Mouse (Mus musculus): ENCODE results near the gene Ikzf1. TPM values are rescaled to one million over a fixed set of nuclear protein-coding genes. Genes with fewer than 3 reads are reported as not detected.
A peak's percentile ranks its signal among the peaks of the same experiment; 100 is the strongest.

Ikzf1 gene
- polyA plus RNA-seq, 1 experiment from 2014 or later: 1.1 TPM

- WGBS: 20% methylated on average over 3 of the region's 3 CpGs
- Histone ChIP-seq H3K27ac (replicated peaks) (peak overlapping the region; percentile 43), H3K4me3 (no peak overlapping the region), H3K36me3 (0 out of 2 replicates have a peak, but pooled peaks cover 3% of the 10 kb centered on the region), H3K9me3 (no peaks in the 10 kb centered on the region), H3K4me2 (no peak overlapping the region), H3K4me1 (peaks cover 57% of the 10 kb centered on the region), H3K9ac (no peak overlapping the region), H3K27me3 (replicated peaks) (no peaks in the 10 kb centered on the region)
- no peak for ATAC-seq (ENCODE audit: extremely low read depth, insufficient number of reproducible peaks, low FRiP score, low TSS enrichment)
These were observed 130.9 kb downstream of the Ikzf1 start for GRCm38 (mm10) chr11:11815737-11816136.

- no peaks in the 10 kb centered on the region for H3K27me3 ChIP-seq (replicated peaks)
- no peak overlapping the region for H3K27ac ChIP-seq (replicated peaks)
These were observed 134.0 kb downstream of the Ikzf1 start for GRCm38 (mm10) chr11:11818797-11819196.

GRCm38 (mm10) chr11:11819206-11819605, 134.4 kb downstream of the Ikzf1 start:
- ATAC-seq (ENCODE audit: extremely low read depth, insufficient number of reproducible peaks, low FRiP score, low TSS enrichment): no peak
- Histone ChIP-seq H3K9ac (no peak overlapping the region), H3K27me3 (replicated peaks) (no peaks in the 10 kb centered on the region), H3K27ac (replicated peaks) (no peak overlapping the region), H3K36me3 (0 out of 2 replicates have a peak, but pooled peaks cover 3% of the 10 kb centered on the region), H3K4me2 (no peak overlapping the region), H3K4me1 (peaks cover 74% of the 10 kb centered on the region), H3K4me3 (no peak overlapping the region), H3K9me3 (no peaks in the 10 kb centered on the region)
- 91% methylated on average over 5 of the region's 5 CpGs for WGBS

More at GRCm38 (mm10) chr11:11818797-11819196, 134.0 kb downstream of the Ikzf1 start:
- Histone ChIP-seq H3K4me1 (peaks cover 74% of the 10 kb centered on the region), H3K36me3 (0 out of 2 replicates have a peak, but pooled peaks cover 3% of the 10 kb centered on the region), H3K4me2 (no peak overlapping the region), H3K4me3 (no peak overlapping the region), H3K9me3 (no peaks in the 10 kb centered on the region), H3K9ac (no peak overlapping the region)
- 90% methylated on average over 6 of the region's 6 CpGs for WGBS
- ATAC-seq (ENCODE audit: extremely low read depth, insufficient number of reproducible peaks, low FRiP score, low TSS enrichment): no peak

- 0% methylated on average over 2 of the region's 2 CpGs for WGBS
- H3K4me3 ChIP-seq: no peak overlapping the region
- H3K9ac ChIP-seq: peak overlapping the region; percentile 55; the same call in 1 of the 2 replicates
- peak overlapping the region; percentile 99 for H3K27ac ChIP-seq (replicated peaks)
- H3K36me3 ChIP-seq: 0 out of 2 replicates have a peak, but pooled peaks cover 3% of the 10 kb centered on the region
- no peaks in the 10 kb centered on the region for H3K27me3 ChIP-seq (replicated peaks)
- H3K4me2 ChIP-seq: no peak overlapping the region
- no peaks in the 10 kb centered on the region for H3K9me3 ChIP-seq
- no peak for ATAC-seq (ENCODE audit: extremely low read depth, insufficient number of reproducible peaks, low FRiP score, low TSS enrichment)
- peaks cover 74% of the 10 kb centered on the region for H3K4me1 ChIP-seq
These were observed 135.4 kb downstream of the Ikzf1 start for GRCm38 (mm10) chr11:11820251-11820650.

- Histone ChIP-seq H3K9me3 (no peaks in the 10 kb centered on the region), H3K4me2 (no peak overlapping the region), H3K9ac (peak overlapping the region; percentile 80), H3K27me3 (replicated peaks) (no peaks in the 10 kb centered on the region), H3K4me1 (peaks cover 74% of the 10 kb centered on the region), H3K4me3 (no peak overlapping the region), H3K36me3 (0 out of 2 replicates have a peak, but pooled peaks cover 3% of the 10 kb centered on the region), H3K27ac (replicated peaks) (peak overlapping the region; percentile 99)
- ATAC-seq (ENCODE audit: extremely low read depth, insufficient number of reproducible peaks, low FRiP score, low TSS enrichment): no peak
- 36% methylated on average over 3 of the region's 3 CpGs for WGBS
These were observed 135.9 kb downstream of the Ikzf1 start for GRCm38 (mm10) chr11:11820737-11821136.

GRCm38 (mm10) chr11:11821387-11821975, 136.7 kb downstream of the Ikzf1 start:
- Histone ChIP-seq H3K36me3 (0 out of 2 replicates have a peak, but pooled peaks cover 3% of the 10 kb centered on the region), H3K4me1 (peaks cover 74% of the 10 kb centered on the region), H3K27me3 (replicated peaks) (no peaks in the 10 kb centered on the region), H3K27ac (replicated peaks) (peak overlapping the region; percentile 99), H3K4me3 (0 out of 2 replicates have a peak overlapping the region, but pooled peaks have one; percentile 12), H3K4me2 (peak overlapping the region; percentile 50), H3K9ac (peak overlapping the region; percentile 80), H3K9me3 (no peaks in the 10 kb centered on the region)
- 8% methylated on average over 16 of the region's 16 CpGs for WGBS
- ATAC-seq (ENCODE audit: extremely low read depth, insufficient number of reproducible peaks, low FRiP score, low TSS enrichment): peak; percentile 57; the same call in 1 of the 2 replicates

Other genes with a start within 250 kb of the Ikzf1 start
- 0.23 and 1.4 TPM in 2 replicates for gene Spata48, start 222.9 kb upstream of the Ikzf1 start, polyA plus RNA-seq (2015; fragmentation: Nextera tagmentation; extraction: Ambion mirVana)
- gene Zpbp, start 222.6 kb upstream of the Ikzf1 start, polyA plus RNA-seq (2015; fragmentation: Nextera tagmentation; extraction: Ambion mirVana): 0.44 and 0.84 TPM in 2 replicates
- not detected in 2 replicates for gene 4930512M02Rik, start 57.2 kb upstream of the Ikzf1 start, polyA plus RNA-seq (2015; fragmentation: Nextera tagmentation; extraction: Ambion mirVana)
- 52.9 and 58.7 TPM in 2 replicates for gene Fignl1, start 124.0 kb downstream of the Ikzf1 start, polyA plus RNA-seq (2015; fragmentation: Nextera tagmentation; extraction: Ambion mirVana)
- gene Ddc, start 213.1 kb downstream of the Ikzf1 start, polyA plus RNA-seq (2015; fragmentation: Nextera tagmentation; extraction: Ambion mirVana): 64.6 and 78.2 TPM in 2 replicates